Mouse (Mus musculus) heart, postnatal 36 days (tissue): ENCODE data around the gene Rnf43. TPM values are rescaled to one million over a fixed set of nuclear protein-coding genes. Genes with fewer than 3 reads are reported as not detected.

Experiments
- DNase-seq, 2 experiments: peaks; one replicate each; pipeline ENCODE4 v3.0.0; 2021 to 2022
- intact Hi-C: fragments of 180-260 bp; cut with DNase I; formaldehyde crosslinking; loops from one replicate; pipeline ENCODE4 v1.15.1; 2025
- total RNA-seq, 2 experiments: library from RNA; stranded (reverse); gene quantifications; 2 replicates each; pipeline ENCODE4 v1.2.3; 2021

Rnf43 gene
- total RNA-seq, 2 experiments from 2014 or later, result 0.24 to 0.47 TPM

DNA sequence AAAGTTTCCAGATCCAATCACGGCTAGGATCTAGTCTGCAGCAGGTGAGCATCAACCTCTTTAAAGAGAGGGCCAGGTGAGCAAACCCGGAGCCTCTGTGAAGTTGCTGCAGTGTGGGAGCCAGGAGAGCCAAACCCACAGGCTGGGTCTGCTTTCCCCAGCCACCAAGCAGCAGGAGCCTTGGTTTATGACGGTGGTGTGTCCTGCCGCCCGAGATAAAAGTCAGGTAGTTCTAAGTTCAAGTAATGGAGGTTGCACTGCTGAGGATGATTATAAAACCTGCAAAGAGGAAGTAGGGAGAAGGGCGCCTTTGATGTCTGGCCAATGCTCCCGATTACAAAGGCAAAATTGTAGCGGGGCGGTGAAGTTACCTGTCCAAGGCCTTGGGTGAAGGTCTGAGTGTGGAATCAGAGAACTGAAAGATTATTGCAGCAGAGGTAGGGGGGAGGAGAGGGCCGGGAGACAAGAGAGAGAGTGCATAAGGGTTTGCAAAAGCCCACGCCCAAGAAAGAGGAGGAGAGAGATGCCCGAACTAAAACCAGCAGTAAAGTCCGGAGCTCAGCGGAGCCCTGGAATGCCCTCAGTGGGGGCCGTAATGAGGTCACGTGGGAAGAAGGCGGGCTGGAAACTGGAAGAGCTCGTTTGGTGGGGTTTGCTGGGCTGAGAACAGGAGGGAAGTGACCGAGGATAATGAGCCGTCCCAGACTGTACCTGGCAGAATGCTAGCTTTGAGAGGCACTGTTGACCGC lies 47.2 kb downstream of the Rnf43 start:
- no peak for DNase-seq
- intact Hi-C loops, result no loop called here

DNA sequence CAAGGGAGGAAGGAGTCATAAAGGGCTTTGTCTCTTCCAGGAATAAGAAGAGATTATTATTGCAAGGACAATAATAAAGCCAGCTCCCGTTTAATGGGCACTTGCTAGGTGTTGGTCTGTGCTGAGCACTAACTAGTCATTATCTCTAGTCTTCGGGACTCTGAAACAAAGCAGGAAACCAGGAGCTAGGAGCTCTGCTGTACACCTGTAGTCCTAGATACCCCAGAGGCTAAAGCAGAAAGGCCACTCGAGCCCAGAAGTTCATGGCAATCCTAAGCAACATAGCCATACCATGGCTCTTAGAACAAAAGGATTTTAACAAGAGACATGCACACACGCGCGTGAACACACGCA lies 47.7 kb downstream of the Rnf43 start:
- no peak for DNase-seq
- intact Hi-C loops, result no loop called here

DNA sequence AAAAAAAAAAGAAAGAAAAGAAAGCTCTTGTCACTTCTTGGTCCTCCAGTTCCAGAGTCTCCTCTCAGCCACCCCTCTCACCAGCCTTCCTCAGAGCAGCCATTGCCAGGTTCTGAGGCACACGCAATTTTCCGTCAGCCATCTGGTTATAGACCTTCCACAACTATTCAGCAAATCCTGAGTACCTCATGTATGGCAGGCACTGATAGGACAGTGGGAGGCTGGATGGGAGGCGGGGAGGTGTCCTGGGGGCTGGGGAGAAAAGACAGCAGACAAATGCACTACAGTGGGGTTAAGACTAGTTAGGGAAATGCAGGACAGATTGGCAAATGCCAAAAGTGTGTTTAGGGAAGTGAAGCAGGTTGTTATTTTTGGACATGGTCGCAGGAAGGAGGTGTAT lies 49.7 kb downstream of the Rnf43 start:
- intact Hi-C loops, result no loop called here

DNA sequence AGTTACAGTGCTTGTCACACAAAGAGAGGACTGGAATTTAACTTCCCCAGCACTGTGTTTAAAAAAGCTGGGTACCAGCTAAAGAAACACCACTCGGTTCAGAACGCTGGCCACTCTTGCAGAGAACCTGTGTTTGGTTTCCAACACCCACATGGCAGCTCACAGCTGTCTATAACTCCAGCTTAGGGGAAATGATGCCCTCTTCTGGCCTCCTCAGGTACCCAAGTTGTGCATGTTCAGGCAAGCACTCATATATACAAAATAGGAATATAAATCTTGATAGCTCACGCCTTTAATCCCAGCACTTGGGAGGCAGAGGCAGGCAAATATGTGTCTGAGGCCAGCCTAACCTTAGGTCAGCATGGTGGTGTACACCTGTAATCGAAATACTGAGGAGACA lies 53.5 kb downstream of the Rnf43 start:
- intact Hi-C loops, result no loop called here
- DNase-seq, result no peak

More for the DNA sequence above, 49.7 kb downstream of the Rnf43 start:
- no peak for DNase-seq

DNA sequence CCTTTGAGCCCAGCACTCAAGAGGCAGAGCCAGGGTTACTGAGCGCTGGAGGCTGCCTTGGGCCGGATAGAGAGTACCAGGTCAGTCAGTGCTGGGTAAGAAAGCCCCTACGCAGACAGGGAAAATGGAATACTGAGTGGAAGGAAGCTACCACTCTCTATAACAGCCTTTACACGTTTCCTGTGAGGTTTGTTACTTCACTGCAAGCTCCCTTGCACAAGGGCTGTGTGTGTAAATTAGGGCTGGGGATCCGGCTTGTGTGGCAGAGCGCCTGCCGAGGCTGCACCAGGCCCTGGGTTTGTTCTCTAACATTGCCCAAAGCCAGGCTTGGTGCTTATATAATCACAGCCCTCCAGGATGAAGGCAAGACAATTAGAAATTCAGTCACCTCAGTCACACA lies 57.0 kb downstream of the Rnf43 start:
- DNase-seq, result no peak
- intact Hi-C loops, result no loop called here

DNA sequence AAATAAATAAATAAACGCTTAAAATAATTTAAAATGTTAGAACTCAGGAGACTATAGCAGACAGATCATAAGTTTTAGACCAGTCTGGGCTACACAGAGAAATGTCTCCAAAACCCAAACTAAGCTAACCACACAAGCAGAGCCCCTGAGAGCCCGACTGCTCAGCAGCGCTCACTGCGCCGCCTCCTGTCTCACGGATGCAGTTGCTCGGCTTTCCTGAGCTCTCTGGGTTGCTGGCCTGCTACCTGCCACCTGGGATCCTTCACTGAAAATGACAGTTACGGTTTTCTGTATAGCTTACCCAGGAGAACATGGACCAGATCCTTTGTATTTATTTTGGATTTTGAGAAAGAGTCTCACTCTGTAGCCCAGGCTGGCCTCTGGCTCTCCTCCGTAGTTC lies 57.8 kb downstream of the Rnf43 start:
- no peak for DNase-seq
- intact Hi-C loops, result no loop called here

DNA sequence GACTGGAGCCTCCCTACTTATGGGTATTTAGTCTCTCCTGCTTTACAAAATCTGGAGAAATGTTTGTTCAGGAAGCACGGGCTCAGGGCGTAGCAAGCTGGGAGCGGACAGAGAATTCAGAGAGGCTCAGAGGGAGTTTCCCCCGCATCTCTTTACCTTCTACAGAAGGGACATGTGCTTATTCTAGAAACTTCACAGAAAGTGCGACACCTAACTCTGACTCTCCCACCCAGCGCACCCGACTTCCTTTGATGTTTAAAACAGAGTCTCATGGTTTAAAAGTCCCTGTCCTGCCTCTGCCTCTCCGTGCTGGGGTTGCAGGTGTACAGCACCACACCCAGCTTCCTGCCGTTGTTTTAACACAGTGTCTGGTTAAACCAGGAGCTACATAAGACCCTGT lies 58.3 kb downstream of the Rnf43 start:
- intact Hi-C loops, result no loop called here
- no peak for DNase-seq

DNA sequence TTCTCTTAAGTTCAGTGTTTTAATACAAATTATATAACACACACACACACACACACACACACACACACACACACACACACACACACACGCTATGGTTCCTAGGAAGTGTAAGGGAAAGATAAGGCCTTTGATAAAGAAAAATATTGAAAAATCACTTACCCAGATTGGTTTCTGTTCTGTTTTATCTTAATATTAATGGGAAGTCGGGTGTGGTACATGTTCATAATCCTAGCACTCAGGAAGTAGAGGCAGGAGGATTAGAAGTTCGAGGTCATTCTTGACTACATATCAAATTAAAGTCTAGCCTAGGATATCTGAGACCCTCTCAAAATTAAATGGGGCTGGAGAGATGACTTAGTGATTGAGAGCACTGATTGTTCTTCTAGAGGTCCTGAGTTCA lies 59.6 kb downstream of the Rnf43 start:
- intact Hi-C loops, result no loop called here
- no peak for DNase-seq

DNA sequence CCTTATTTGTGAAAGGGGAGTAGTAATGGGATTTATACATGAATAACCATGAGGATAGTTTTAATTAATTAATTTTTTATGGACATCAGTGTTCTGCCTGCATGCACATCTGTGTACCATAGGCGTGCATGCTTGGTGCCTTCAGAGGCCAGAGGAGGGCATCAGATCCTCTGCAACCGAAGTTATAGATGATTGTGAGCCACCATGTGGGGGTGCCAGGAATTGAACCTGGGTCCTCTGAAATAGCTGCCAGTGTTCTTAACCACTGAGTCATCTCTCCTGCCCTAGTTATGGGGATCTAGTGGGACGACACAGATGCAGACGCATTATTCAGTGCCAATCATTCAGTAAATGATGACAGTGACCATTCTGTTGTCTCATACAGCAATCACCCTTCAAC lies 60.4 kb downstream of the Rnf43 start:
- intact Hi-C loops, result no loop called here
- no peak for DNase-seq

DNA sequence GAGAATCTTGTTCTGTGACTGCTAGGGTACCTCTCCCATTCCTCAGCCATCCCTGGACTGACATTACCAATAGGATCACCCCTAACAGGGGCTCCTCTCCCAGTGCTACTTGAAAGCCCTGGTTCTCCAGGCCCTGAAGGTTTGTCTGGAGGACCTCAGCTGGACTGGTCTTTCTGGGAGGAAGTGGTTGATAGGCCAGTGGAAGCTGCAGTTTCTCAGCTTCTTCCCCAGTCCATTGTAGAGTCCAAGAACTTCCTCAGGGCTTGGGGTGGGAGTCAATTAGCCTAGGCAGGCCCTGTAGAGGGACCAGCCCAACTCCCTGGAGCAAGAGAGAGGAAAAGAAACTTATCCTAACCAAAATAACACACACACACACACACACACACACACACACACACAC lies 63.0 kb downstream of the Rnf43 start:
- intact Hi-C loops, result no loop called here
- no peak for DNase-seq

DNA sequence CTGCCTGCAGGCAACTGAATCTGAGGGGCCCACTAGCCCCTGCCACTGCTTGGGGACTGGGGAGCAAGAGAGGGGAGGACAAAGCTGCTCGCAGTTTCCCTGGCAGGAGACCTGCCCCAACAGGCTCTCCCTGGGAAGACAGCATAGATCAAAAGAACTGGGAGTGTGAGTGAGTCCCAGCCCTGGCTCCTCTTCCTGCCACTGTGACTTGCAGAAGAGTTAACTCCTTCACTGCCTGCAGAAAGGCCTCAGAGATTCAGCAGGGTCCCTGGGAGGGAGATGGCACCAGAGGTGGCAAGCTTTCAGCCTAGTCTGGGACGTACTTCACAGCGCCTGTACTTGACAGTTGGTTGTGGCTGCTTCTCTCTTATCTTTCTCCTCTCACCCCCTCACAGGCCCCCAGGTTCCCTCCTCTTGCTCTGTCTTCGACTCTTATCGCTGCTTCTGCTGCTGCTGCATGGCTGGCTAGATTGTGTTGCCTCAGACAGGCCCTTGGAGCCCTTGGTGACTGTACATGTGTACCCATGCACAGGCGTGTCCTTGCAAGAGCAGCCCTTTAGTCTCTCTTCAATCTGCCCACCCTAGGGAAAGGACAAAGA lies 63.5 kb downstream of the Rnf43 start:
- no peak for DNase-seq
- intact Hi-C loops, result no loop called here

DNA sequence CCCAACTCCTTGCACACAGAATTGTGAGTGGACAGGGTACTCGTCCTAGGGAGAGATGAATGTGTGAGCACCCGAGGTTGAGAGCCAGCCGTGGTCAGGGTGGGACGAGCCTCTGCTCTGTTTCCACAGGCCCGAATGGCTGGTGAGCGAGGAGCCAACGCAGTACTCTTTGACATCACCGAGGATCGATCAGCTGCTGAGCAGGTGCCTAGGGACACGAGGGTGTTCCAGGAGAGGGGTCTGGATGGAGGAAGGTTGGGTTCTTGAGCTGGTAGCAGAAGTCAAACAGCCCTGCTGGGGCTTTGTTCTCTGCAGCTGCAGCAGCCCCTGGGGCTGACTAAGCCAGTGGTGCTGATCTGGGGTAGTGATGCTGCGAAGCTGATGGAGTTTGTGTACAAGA lies 64.5 kb downstream of the Rnf43 start:
- intact Hi-C loops, result no loop called here
- DNase-seq, result no peak

DNA sequence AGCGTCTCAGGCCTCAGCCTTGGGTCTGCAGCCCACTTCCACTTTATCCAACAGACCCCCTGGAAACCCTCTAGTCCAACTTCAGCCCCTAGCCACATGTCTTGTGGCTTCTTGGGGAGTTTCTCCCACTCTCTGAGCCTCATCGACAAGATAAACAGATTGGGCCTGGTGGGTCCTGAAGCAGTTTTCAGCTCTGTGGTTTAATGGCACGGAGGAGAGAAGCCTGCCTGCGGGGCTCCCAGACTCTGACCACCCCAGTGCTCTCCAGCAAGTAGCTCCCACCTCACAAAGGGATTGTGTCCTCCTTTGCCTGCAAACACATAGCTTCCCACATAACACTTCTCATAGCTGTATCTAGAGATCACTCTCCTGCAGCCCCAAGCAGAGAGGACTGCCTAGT lies 64.9 kb downstream of the Rnf43 start:
- intact Hi-C loops, result no loop called here
- DNase-seq, result no peak

DNA sequence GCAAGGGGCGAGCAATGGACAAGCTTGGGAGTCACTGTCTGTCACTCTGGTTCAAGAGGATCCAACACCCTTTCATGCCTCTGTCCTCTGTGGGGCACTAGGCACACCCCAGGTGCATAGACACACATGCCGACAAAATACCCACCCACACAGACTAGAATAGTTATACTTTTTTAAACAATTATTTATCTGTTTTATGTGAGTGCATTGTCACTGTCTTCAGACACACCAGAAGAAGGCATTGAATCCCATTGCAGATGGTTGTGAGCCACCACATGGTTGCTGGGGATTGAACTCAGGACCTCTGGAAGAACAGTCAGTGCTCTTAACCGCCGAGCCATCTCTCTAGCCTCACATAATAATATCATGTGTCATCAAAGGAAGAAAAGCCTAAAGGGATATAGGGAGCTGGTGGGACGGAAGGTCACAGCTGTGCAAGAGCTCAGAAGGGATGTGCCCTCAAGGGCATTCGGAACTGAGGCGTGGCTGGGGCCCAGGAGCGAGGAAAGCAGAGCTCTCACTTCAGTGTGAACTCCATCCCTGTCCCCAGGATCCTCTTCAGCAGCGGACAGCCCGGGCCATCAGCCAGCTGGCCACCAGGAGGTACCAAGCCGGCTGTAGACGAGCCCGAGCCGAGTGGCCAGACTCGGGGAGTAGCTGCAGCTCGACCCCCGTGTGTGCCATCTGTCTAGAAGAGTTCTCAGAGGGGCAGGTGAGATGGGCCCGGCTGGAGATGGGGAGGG lies 66.5 kb downstream of the Rnf43 start:
- no peak for DNase-seq
- intact Hi-C loops, result no loop called here

DNA sequence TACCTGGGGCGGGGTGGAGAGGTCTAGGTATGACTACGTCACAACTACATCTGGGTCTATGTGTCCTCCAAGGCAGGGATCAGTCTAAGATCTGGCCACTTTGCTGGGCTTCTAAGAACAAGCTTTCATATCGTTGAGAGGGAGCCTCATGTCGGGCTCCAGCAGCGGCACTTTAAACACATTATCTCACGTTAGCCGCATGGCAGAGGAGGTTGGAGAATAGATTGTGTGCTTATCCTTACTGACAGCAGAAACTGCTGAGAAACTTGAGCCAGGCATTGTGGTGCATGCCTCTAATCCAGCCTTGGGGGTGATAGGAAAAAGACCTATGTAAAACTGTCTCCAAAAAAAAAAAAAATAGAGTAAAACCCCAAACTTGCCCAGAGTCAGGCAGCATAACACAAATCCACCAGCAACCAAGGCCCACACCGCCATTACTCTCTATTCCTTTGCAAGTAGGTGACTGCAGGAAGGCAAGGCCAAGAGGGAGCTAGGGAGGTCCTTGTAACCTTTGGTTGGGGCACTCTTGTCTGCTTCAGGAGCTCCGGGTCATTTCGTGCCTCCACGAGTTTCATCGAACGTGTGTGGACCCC lies 67.2 kb downstream of the Rnf43 start:
- intact Hi-C loops, result loop anchor here (10.0 kb wide), 2 partner anchors 305 to 475 kb away; partner anchors contain the start of gene Mrps23
- no peak for DNase-seq

DNA sequence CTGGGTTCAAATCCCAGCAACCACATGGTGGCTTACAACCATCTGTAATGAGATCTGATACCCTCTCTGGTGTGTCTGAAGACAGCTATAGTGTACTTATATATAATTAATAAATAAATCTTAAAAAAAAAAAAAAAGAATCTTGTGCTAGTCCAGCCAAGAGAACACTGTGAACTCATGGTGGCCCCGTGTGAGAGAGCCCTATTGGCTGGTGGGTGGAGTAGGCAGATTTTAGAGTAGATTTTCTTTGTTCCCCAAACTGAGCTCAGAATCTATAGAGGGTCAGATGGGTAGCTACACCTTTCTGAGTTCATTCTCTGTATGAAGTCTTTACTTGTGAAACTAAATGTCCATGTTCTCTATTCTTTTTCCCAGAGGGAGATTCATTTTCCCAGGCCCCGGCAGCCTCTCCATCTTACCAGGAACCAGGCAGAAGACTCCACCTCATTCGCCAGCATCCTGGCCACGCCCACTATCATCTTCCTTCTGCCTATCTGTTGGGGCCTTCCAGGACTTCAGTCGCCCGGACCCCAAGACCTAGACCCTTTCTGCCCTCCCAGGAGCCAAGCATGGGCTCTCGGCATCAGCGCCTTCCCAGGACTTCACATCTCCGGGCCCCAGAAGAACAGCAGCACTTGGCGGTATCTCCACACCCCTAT lies 68.3 kb downstream of the Rnf43 start:
- no peak for DNase-seq
- intact Hi-C loops, result loop anchor here (10.0 kb wide), 2 partner anchors 306 to 474 kb away; partner anchors contain the start of gene Mrps23

DNA sequence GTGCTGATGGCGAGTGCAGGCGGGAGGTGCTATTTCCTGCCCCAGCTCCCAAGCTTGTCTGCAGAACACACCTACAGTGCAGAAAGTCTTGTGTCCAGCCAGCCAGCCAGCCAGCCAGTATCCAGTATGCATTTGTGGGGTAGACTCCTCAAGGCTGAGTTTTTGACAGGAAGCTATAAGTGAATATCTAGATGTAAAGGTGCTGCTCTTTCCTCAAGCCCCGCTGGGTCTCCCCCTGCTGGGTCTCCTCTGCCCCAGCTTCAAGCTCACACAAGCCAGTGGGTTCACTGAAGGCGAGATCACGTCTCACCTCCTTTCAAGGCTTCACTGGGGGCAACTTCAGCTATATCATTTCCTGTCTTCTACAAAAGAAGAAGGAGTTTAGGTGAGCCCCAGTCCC lies 71.8 kb downstream of the Rnf43 start:
- DNase-seq, result no peak

DNA sequence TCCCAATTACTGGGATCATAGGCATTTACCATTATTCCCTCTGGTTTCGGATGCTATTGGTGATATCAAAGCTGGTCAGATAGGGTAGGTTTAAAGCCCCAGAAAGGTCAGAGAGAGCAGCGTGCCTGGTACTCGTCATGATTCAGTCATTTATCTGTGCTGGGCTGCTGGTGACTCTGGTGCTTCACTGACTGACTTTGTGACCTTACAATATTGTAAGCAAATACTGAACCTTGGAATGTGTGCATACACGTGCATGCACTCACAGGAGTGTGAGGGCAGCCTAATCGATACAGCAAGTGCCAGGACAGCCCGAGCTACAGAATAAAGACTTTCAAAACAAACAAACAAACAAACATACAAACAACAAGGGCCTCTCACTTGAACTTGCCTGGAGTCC lies 73.2 kb downstream of the Rnf43 start:
- intact Hi-C loops, result loop anchor here (5.0 to 10.0 kb wide), 3 partner anchors 117 to 469 kb away; partner anchors contain the start of genes Mks1 and Mrps23
- DNase-seq, result no peak

More for the DNA sequence above, 71.8 kb downstream of the Rnf43 start:
- intact Hi-C loops, result loop anchor here (10.0 kb wide), 2 partner anchors 310 to 470 kb away; partner anchors contain the start of gene Mrps23

DNA sequence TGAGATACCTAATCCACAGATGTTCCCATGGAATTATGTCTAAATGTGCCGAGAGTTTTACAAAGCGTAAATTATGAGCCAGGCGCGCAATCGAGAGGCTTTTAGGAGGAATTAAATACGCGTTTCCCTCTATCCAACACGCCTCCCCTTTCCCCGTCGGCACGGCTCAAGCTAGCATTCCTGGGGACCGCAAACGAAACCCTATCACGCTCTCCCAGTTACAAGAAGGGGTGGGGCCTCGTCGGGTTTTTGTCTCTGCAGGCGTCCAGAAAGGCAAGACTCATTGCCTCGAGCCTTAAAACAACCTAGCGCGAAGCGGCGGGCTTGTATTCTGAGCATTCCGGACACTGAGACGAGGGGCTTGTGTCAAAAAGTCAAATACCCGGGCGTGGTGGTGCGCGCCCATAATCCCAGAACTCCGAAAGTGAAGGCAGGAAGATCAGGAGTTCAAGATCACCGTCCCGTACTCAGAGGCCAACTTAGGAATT lies 74.2 kb downstream of the Rnf43 start:
- DNase-seq, result peak in 1 of 2 experiments; percentile 60
- intact Hi-C loops, result loop anchor here (5.0 to 10.0 kb wide), 3 partner anchors 116 to 468 kb away; partner anchors contain the start of genes Mks1 and Mrps23

DNA sequence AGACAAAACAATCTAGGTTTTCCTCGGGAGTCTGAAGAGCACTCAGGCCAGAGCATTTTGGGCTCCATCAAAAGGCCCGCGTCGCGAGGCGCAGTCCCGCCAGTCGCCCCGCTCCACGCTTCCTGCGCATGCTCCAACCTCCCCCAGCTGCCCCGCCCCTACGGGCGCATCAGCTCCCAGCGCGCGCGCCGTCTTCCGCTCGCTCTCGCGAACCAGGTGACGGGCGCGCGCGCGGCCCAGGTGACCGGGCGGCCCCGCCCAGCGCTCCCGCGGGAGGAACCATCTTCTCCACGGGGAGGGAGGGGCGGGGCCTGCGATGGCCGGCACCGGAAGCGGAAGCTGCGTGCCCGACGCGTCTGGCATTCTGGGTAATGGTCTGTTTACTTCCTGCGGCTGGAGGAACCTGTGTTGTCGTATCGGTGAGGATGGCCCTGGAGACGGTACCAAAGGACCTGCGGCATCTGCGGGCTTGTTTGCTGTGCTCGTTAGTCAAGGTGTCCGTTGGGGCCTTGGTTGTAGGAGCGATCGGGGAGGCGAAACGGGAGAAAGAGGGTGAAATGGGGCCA lies 74.7 kb downstream of the Rnf43 start, which contains the start of gene Supt4a:
Gene Supt4a (plus strand): TSS at position 378 of the 566 bp plus-strand sequence.
- intact Hi-C loops, result loop anchor here (5.0 to 10.0 kb wide), 3 partner anchors 115 to 468 kb away; partner anchors contain the start of genes Mks1 and Mrps23
- peak; percentile 95 to 96 for DNase-seq
